Comparison of ENCODE assay signal across 8 mouse cellular contexts in genomic region chr11:3288521-3289301, GRCm38 (mm10). TPM values are rescaled to one million over a fixed set of nuclear protein-coding genes. Genes with fewer than 3 reads are reported as not detected.
A peak's percentile ranks its signal among the peaks of the same experiment; 100 is the strongest.
DNase-seq lines count a peak whose midpoint lies in the region; ATAC-seq lines count a peak whose summit lies in the region.

Patz1 (plus strand) TSS chr11:3288874.

- H3K36me3 ChIP-seq in intestine, embryonic 16.5 days (ENCODE audit: control insufficient read depth, insufficient read depth, low read length) = no peaks in the 10 kb centered on the region

- intact Hi-C loops in left cerebral cortex, postnatal 36 days (cut with DNase I) = loop anchor here (1.0 kb wide), 1 partner anchor 22 kb away; the partner anchor contains the start of gene Drg1

- peak; percentile 32 for ATAC-seq in intestine, embryonic 16.5 days

- DNase-seq in 416B (ENCODE audit: low read depth) = peak; percentile 78
- peak; percentile 72 to 90 for DNase-seq in adrenal gland, adult (ENCODE audit: inconsistent age in 2 of 2, low spot score in 1 of 2)
- peak; percentile 44 for DNase-seq in embryo, embryonic 11.5 days (ENCODE audit: low read depth, low spot score)
- peak; percentile 97 for DNase-seq in heart, adult 11 months
- peak; percentile 48 to 64 for DNase-seq in left cerebral cortex, postnatal 36 days (ENCODE audit: low spot score in 2 of 2)
- peak; percentile 65 for DNase-seq in mesoderm, embryonic 11.5 days (ENCODE audit: low read depth, low spot score)
- DNase-seq in right cerebral cortex, postnatal 4 days = peak; percentile 39

- no peaks in the 10 kb centered on the region for H3K27me3 ChIP-seq in intestine, embryonic 16.5 days (replicated peaks; ENCODE audit: control insufficient read depth, insufficient read depth, low read length)

- peak within 1 kb of the TSS; percentile 98 for H3K4me2 ChIP-seq in intestine, embryonic 16.5 days (ENCODE audit: low read depth, low read length)

- no peaks in the 10 kb centered on the region for H3K9me3 ChIP-seq in intestine, embryonic 16.5 days (ENCODE audit: control insufficient read depth, low read length)

- peak within 1 kb of the TSS; percentile 100 for H3K27ac ChIP-seq in intestine, embryonic 16.5 days (ENCODE audit: low read length)

- H3K9ac ChIP-seq in intestine, embryonic 16.5 days (ENCODE audit: low read depth, low read length) = peak within 1 kb of the TSS; percentile 99

- H3K4me1 ChIP-seq in intestine, embryonic 16.5 days (ENCODE audit: control insufficient read depth, insufficient read depth, low read length) = peaks cover 18% of the 10 kb centered on the region

- H3K4me3 ChIP-seq in intestine, embryonic 16.5 days (ENCODE audit: low read length) = peak within 1 kb of the TSS; percentile 87

- WGBS in intestine, embryonic 16.5 days = under 1% methylated on average over 41 of the region's 41 CpGs

RNA-seq across cellular contexts. Expression of gene Patz1, which starts in this region (rescaled TPM):
- 20.9 and 22.1 TPM in 2 replicates for polyA plus RNA-seq in intestine, embryonic 16.5 days (2015; fragmentation: Nextera tagmentation; extraction: Ambion mirVana)
- 10 to 100 TPM; 48.3 to 49.2 TPM for total RNA-seq in left cerebral cortex, postnatal 36 days (2021)

Comparison
In these comparisons a context has a peak if more than half of its experiments do, and no peak if none do; other contexts are left out.
1. Peak in every context shown above with its lines: DNase-seq, ATAC-seq, H3K4me3 ChIP-seq and H3K27ac ChIP-seq.
2. DNase-seq: peak in every context shown above with its lines; median percentile 97 in heart, adult 11 months; 81 in adrenal gland, adult; 78 in 416B; 65 in mesoderm, embryonic 11.5 days; 56 in left cerebral cortex, postnatal 36 days; 44 in embryo, embryonic 11.5 days; 39 in right cerebral cortex, postnatal 4 days.